Mouse (Mus musculus) E14TG2a.4 (cell line): ENCODE measurements at regions not wholly inside any gene's neighbourhood (a gene's known extent, or its start where the extent isn't known, plus 50 kb on each side); places are given as distances from the start of the nearest gene placed in this dataset.

ENCODE experiments used
- CTCF ChIP-seq: conservative IDR thresholded peaks from 2 replicates; pipeline ENCODE4 v1.5.1; 2014; ENCODE audit warnings: low read length
- NANOG ChIP-seq: IDR thresholded peaks from 2 replicates; pipeline ENCODE4 v1.6.1; 2014; ENCODE audit warnings: borderline replicate concordance, low read length, mixed read lengths
- POU5F1 ChIP-seq: IDR thresholded peaks from 2 replicates; pipeline ENCODE4 v1.6.1; 2014; ENCODE audit warnings: low read length, borderline replicate concordance

- TF ChIP-seq CTCF = no peak
- TF ChIP-seq POU5F1 = no peak
- TF ChIP-seq NANOG = no peak
Observed at GRCm38 (mm10) chr7:138149496-138149895, 248.0 kb downstream of the Tcerg1l start.
